Mouse (Mus musculus) right cerebral cortex, postnatal 36 days (tissue): ENCODE measurements around the gene Jph3.
A peak's percentile ranks its signal among the peaks of the same experiment; 100 is the strongest.

Experiments used
- DNase-seq, 2 experiments: peaks; one replicate each; pipeline ENCODE4 v3.0.0; 2022; ENCODE audit warnings: low spot score in 2 of 2, mixed read lengths in 1 of 2

The Jph3 gene

GRCm38 (mm10) chr8:121832061-121832460 is 102.6 kb downstream of the Jph3 start:
- DNase-seq = no peak

- peak in 1 of 2 experiments; percentile 49 for DNase-seq
Measured at GRCm38 (mm10) chr8:121832503-121832902, 103.1 kb downstream of the Jph3 start.

GRCm38 (mm10) chr8:121841242-121841641 is 111.8 kb downstream of the Jph3 start:
- DNase-seq = peak; percentile 51 to 65

- no peak for DNase-seq
Measured at GRCm38 (mm10) chr8:121842064-121842955, 112.9 kb downstream of the Jph3 start.

GRCm38 (mm10) chr8:121843184-121843733 is 113.8 kb downstream of the Jph3 start:
- DNase-seq = no peak
